12 mouse cellular contexts compared by ENCODE assay signal in genomic region chr6:6459006-6459917, GRCm38 (mm10).
A peak's percentile ranks its signal among the peaks of the same experiment; 100 is the strongest.
DNase-seq lines count a peak whose midpoint lies in the region; ATAC-seq and TF ChIP-seq lines count a peak whose summit lies in the region.
"Had no signal": no experiment of that assay in that cellular context is flagged by ENCODE, and none has a peak within 500 bp of the region (broad histone marks: within the 10 kb centered on the region; RNA-seq: fewer than 3 reads in every experiment).

No protein-coding gene starts in this region.

- no peak overlapping the region for H3K4me3 ChIP-seq in CH12.LX (replicated peaks in 1 of 3; ENCODE audit: low read depth in 2 of 3, low read length in 2 of 3, poor library complexity in 1 of 3)
- no peak overlapping the region for H3K4me3 ChIP-seq in forebrain, postnatal 0 days (ENCODE audit: low read depth, low read length)
- peak overlapping the region; percentile 7; the same call in 1 of the 2 replicates for H3K4me3 ChIP-seq in midbrain, embryonic 10.5 days
- H3K4me3 ChIP-seq: embryonic facial prominence, embryonic 13.5 days; liver, embryonic 12.5 days had no signal

- H3K27me3 ChIP-seq in CH12.LX (replicated peaks): no peaks in the 10 kb centered on the region
- no peaks in the 10 kb centered on the region for H3K27me3 ChIP-seq in forebrain, postnatal 0 days (ENCODE audit: insufficient read depth, low read length)
- no peaks in the 10 kb centered on the region for H3K27me3 ChIP-seq in midbrain, embryonic 10.5 days (ENCODE audit: low read depth, poor library complexity, severe bottlenecking)
- H3K27me3 ChIP-seq: liver, embryonic 12.5 days had no signal

- no peak for TF ChIP-seq CTCF in CH12.LX (conservative IDR thresholded peaks at IDR 0.05 in 1 of 2, IDR thresholded peaks at IDR 0.05 in 1 of 2; ENCODE audit: low read depth in 2 of 2, low read length in 2 of 2)
- TF ChIP-seq CTCF in forebrain, postnatal 0 days (IDR thresholded peaks at IDR 0.05; ENCODE audit: low read depth): no peak

- no peak overlapping the region for H3K9ac ChIP-seq in CH12.LX (ENCODE audit: insufficient read depth, low read depth)
- no peak overlapping the region for H3K9ac ChIP-seq in forebrain, postnatal 0 days
- H3K9ac ChIP-seq: embryonic facial prominence, embryonic 13.5 days; liver, embryonic 12.5 days had no signal

- peaks cover 0 to 8% of the 10 kb centered on the region in 2 experiments; a peak in 2 of 4 replicates for H3K4me1 ChIP-seq in CH12.LX (ENCODE audit: control insufficient read depth in 1 of 2, insufficient read depth in 2 of 2)
- peaks cover 4% of the 10 kb centered on the region; the same call in 1 of the 2 replicates for H3K4me1 ChIP-seq in forebrain, postnatal 0 days (ENCODE audit: insufficient read depth)
- H3K4me1 ChIP-seq in midbrain, embryonic 10.5 days: peaks cover 32% of the 10 kb centered on the region
- H3K4me1 ChIP-seq: liver, embryonic 12.5 days had no signal

- TF ChIP-seq POLR2A in CH12.LX (IDR thresholded peaks at IDR 0.05; ENCODE audit: low read depth, low read length): no peak

- no peak overlapping the region for H3K27ac ChIP-seq in CH12.LX (ENCODE audit: insufficient read depth, low read depth)
- H3K27ac ChIP-seq in forebrain, postnatal 0 days (ENCODE audit: low read depth, low read length): no peak overlapping the region
- H3K27ac ChIP-seq in midbrain, embryonic 10.5 days (replicated peaks): peak overlapping the region; percentile 71
- H3K27ac ChIP-seq: embryonic facial prominence, embryonic 13.5 days; liver, embryonic 12.5 days had no signal

- no peaks in the 10 kb centered on the region for H3K9me3 ChIP-seq in CH12.LX (replicated peaks; ENCODE audit: low read length)
- H3K9me3 ChIP-seq in forebrain, postnatal 0 days (ENCODE audit: low read length): no peaks in the 10 kb centered on the region
- H3K9me3 ChIP-seq in midbrain, embryonic 10.5 days (replicated peaks): no peaks in the 10 kb centered on the region
- H3K9me3 ChIP-seq: embryonic facial prominence, embryonic 13.5 days; liver, embryonic 12.5 days had no signal

- dilution Hi-C loops in CH12.LX (cut with MboI; ENCODE audit: extremely low pct_ligation_motif_present, extremely low pct_unique_long_range_greater_than_20kb, low sequenced_read_pairs): no loop called here

- no peaks in the 10 kb centered on the region for H3K36me3 ChIP-seq in CH12.LX (replicated peaks in 1 of 2; ENCODE audit: control insufficient read depth in 1 of 2, insufficient read depth in 1 of 2, low read length in 1 of 2)
- no peaks in the 10 kb centered on the region for H3K36me3 ChIP-seq in forebrain, postnatal 0 days (ENCODE audit: insufficient read depth)
- no peaks in the 10 kb centered on the region for H3K36me3 ChIP-seq in midbrain, embryonic 10.5 days
- H3K36me3 ChIP-seq: embryonic facial prominence, embryonic 13.5 days; liver, embryonic 12.5 days had no signal

- DNase-seq in CH12.LX (ENCODE audit: extremely low read depth): no peak
- DNase-seq in ZHBTc4 (ENCODE audit: low read depth, low spot score): peak; percentile 11
- DNase-seq in forebrain, postnatal 0 days: peak; percentile 32
- peak; percentile 21 for DNase-seq in midbrain, embryonic 10.5 days (ENCODE audit: low spot score)
- no peak for DNase-seq in gastrocnemius, adult 8-10 months (ENCODE audit: low spot score in 2 of 2)
- DNase-seq in lung, postnatal 14 days: no peak
- no peak for DNase-seq in urinary bladder, adult 18-20 months (ENCODE audit: low spot score in 2 of 2)
- DNase-seq in cerebellum, adult 11 months: no peak
- DNase-seq: heart, adult 11 months; thymus, postnatal 25 days had no signal

- 7% methylated on average over 14 of the region's 14 CpGs for WGBS in forebrain, postnatal 0 days
- 19% methylated on average over 14 of the region's 14 CpGs for WGBS in midbrain, embryonic 10.5 days

- no peaks in the 10 kb centered on the region for H3K79me2 ChIP-seq in CH12.LX (replicated peaks; ENCODE audit: control insufficient read depth, extremely low read depth, insufficient read depth, poor library complexity, severe bottlenecking)

- no peak for TF ChIP-seq EP300 in CH12.LX (IDR thresholded peaks at IDR 0.05; ENCODE audit: low read length)

- peak; percentile 68 for ATAC-seq in forebrain, postnatal 0 days
- ATAC-seq: liver, embryonic 12.5 days had no signal

- TF ChIP-seq RAD21 in CH12.LX (IDR thresholded peaks at IDR 0.05; ENCODE audit: low read depth, low read length): no peak

- no peak overlapping the region for H3K4me2 ChIP-seq in CH12.LX (ENCODE audit: insufficient read depth, low read depth, poor library complexity, severe bottlenecking)
- 0 out of 2 replicates have a peak overlapping the region, but pooled peaks have one; percentile 13 for H3K4me2 ChIP-seq in forebrain, postnatal 0 days (ENCODE audit: low read depth)
- H3K4me2 ChIP-seq: embryonic facial prominence, embryonic 13.5 days; liver, embryonic 12.5 days had no signal

- in situ Hi-C loops in CH12.LX (cut with MboI; ENCODE audit: low pct_ligation_motif_present, low pct_unique_long_range_greater_than_20kb, low sequenced_read_pairs): no loop called here

TF ChIP-seq in CH12.LX, 34 proteins besides CTCF, POLR2A, EP300 and RAD21:
- TF ChIP-seq ZKSCAN1 (IDR thresholded peaks at IDR 0.05; ENCODE audit: borderline replicate concordance, low read depth, low read length) (no peak), E2F4 (IDR thresholded peaks at IDR 0.05; ENCODE audit: insufficient replicate concordance, low read depth, low read length) (no peak), KAT2A (IDR thresholded peaks at IDR 0.05; ENCODE audit: insufficient replicate concordance, low read length) (no peak), BHLHE40 (IDR thresholded peaks at IDR 0.05; ENCODE audit: low read depth, low read length) (0 out of 2 replicates have a peak, but pooled peaks have one; percentile 10)
TF ChIP-seq in CH12.LX: peak in this region for 1.

Comparison
In these comparisons a context has a peak if more than half of its experiments do, and no peak if none do; other contexts are left out.
1. DNase-seq: peak in ZHBTc4 (single experiment), forebrain, postnatal 0 days (single experiment) and midbrain, embryonic 10.5 days (single experiment); none in CH12.LX (single experiment), gastrocnemius, adult 8-10 months (0 of 2), lung, postnatal 14 days (single experiment), urinary bladder, adult 18-20 months (0 of 2) and cerebellum, adult 11 months (single experiment).